Mouse (Mus musculus) embryo, embryonic 10 days (tissue): ENCODE measurements around the gene Dcx.

Source experiments
- DNase-seq: peaks from one replicate; pipeline ENCODE4 v3.0.0-alpha.2; 2015; ENCODE audit warnings: low spot score

Dcx gene

DNA sequence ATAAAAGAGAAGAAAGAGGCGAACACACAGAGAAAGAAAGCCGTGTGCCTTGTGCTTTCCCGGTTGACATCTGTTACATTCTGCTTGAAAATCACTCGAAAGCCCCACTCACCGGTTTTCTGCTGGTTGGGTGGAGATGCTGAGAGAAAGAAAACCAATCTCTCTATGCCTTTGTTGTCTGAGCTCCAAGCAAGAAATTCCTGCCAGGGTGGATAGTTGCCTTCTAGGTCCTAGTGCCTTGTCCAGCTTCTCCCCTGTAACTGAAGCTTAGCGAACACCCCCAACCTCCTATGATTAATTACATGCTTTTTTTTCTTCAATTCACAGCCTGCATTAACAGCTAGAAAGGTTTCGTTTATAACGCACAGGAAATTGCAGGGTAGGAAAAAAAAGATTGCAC lies at the start of gene Dcx:
Gene Dcx, minus strand, starts transcription at position 354 of the 400 bp plus-strand sequence.
- DNase-seq = peak; percentile 10

DNA sequence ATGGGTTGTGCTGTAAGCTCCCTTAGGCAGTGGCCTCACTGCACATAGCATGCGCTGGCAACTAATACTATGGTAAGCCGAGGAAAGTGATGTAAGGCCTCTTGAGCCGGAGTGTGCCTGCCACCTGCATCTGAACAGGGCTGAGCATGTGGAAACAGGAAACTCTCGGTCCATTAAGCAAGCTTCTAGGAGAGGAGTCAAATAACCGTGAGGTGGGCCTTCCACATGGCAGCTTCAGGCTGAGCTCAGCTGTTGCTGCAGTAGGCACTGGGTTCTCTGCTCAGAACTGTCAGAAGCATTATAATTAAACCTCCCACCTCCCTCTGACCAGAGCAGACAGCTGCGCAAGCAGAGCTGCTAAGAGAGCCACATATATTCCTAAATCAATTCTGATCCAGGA lies 33.1 kb upstream of the Dcx start:
- peak; percentile 12 for DNase-seq

DNA sequence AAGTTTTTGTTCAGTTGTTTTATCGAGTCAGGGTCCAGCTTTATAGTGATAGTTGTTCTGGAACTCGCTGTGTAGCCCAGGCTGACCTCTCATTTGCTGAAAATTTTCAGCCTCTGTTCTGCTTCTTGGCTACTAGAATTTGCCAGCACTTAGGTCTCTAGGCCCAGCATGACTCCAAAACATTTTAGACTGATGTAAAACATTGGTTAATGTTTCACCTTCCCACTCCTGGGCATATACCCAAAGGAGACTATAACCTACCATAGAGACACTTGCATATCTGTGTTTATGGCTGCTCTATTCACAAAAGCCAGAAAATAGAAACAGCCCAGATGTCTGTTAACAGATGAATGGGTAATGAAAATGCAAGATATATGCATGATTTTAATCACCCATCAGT lies 560 bp upstream of the Dcx start:
- DNase-seq = no peak

- DNase-seq = no peak
These were observed 581 bp downstream of the Dcx start for GRCm38 (mm10) chrX:143932530-143932929.

GRCm38 (mm10) chrX:143931400-143932185 lies 1.5 kb downstream of the Dcx start:
- no peak for DNase-seq

- no peak for DNase-seq
These were observed 11.0 kb downstream of the Dcx start for GRCm38 (mm10) chrX:143922070-143922469.

DNA sequence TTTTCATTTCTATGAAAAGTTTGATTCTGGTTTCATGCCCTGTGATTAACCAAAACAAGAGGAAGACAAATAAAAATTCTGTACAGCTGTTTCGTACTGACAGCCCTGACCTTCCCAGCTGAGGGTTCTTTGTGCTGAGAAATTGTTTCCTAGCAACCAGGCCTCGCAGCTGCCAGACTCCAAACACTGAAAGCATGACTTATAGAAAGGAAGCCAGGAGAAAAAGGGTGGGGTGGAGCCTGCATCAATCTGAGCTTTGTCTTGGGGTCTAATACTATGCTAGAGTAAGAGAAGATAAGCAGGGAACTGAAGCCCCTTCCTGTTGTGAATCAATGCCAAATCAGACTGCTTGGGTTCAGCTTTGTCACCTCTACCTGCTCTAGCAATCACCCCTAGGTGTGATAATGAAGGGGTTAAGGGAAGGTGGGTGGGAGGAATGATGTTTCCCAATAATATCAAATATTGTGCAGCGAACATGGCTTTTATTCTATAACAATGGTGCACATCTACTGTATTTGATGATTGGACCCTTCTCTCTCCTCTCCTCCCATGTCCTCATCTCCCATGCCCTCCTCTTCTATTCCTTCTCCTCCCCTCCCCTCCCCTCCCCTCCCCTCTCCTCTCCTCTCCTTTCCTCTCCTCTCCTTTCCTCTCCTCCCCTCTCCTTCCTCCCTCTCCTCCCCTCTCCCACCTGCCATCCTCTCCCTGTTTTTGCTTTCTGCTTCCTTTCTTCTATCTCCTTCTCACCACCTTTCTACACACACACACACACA lies 26.2 kb downstream of the Dcx start:
- DNase-seq = peak; percentile 56

GRCm38 (mm10) chrX:143904689-143905088 lies 28.4 kb downstream of the Dcx start:
- peak; percentile 74 for DNase-seq

DNA sequence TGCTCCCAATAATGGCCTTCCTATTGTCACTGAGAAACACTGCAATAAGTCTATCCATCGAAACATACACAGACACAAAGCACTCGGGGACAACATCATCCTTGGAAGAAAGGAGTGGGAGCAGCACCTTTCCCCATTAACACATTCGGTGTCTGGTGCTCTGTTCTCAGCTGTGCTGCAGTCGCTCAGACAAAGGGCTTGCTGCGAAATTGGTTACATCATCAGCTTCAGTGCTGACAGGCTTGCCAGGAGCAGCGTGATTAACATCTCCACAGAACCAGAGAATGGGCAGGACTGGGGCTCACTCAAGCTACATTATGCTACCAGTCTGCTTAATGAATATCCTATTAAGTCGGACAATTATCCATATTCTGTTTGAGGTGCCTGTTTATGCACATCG lies 30.8 kb downstream of the Dcx start:
- peak; percentile 9 for DNase-seq

DNA sequence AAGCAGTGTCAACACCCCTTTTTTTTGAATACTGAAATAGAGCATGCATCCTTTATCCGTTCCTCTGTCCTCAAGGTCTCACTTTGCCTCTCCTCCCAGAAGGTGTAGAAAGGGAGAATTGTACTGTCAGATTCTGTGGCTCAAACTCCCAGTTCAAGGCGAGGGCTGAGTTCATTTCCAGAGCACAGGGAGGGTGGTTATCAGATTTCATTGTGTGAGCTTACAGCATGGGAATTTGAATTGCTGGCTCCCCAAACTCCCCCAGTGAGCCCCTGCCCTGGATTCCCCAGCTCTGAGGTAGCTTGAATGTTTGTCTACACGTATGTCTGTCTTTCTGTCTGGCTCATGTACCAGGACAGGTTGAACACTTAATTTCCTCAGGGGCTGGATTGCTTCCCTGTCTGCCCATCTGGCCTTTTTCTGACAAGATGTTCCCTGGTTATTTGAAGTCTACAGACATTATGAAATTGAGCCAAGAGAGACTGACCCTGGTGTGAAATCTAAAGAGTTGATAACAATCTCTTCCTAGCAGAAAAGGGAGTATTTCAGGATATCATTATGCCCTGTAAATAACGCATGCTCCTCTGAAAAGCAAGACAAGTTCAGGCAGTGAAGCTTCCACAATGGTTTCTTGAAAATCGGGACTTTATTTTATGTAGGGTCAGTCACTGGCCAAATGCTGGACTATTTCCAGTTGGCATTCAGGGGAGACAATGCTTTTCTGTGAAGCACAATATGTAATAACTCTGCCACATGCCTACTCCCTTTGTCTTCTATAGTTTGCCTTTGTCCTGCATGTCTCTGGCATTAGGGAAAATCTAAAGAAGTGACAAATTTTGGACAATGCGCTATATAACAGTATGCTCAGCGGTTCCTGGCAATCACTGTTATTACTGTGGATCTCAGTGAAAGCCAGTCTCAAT lies 35.5 kb downstream of the Dcx start:
- DNase-seq = no peak

DNA sequence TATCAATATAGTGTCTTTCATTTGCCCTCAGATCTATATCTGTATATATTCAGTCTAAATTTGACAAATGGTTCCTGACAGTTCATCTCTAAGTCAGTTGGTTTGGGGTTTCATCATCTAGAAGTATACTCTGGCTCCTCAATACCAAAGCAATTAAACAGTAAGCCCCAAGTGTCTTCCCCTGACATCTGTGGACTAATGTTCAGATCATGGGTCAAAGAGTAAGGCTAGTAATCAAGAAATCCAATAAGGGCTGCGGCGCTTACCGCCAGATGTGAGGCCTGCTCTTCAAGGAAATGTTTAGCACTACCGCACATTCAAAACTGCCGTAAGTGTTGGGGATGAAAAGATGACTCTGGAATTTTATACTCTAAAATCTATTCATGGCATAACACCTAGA lies 36.2 kb downstream of the Dcx start:
- DNase-seq = no peak

DNA sequence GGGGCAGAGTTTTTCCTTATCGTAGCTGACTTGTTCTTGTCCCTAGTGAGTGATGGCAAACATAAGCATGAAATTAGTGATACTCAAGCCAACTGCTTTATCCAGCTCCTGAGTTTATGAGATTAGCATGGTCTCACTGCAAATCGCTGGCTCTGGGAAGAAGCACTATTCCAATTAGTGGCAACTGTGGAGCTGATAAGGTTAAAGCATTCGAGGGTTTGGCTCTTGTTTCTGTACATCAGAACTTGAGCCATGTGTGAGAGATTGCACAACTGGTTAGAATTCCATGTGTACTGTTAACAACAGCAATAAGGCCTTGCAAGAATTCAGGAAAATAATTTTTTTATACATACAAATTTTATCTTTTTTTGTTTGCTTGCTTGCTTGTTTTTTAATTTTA lies 39.9 kb downstream of the Dcx start:
- no peak for DNase-seq

DNA sequence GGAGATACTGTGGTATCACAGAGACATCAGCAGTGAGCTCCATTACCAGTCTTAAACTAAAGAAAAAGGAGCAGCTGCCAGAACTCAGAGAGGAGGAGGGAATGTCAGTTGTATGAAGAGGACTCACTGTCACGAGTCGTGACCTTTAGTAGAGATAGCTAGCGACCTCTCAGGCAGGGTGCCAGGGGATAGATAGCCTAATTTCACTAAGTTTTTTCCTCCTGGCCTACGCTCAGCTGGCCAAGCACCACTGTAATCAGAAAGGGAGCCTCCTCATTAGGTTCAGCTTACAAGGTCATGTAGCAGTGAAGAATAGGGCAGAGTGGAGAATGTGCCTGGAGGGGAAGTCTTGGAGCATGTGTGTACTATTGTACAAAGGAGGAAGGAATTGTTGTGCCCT lies 47.3 kb downstream of the Dcx start:
- peak; percentile 7 for DNase-seq

- DNase-seq = no peak
These were observed 48.2 kb downstream of the Dcx start for GRCm38 (mm10) chrX:143884953-143885352.

DNA sequence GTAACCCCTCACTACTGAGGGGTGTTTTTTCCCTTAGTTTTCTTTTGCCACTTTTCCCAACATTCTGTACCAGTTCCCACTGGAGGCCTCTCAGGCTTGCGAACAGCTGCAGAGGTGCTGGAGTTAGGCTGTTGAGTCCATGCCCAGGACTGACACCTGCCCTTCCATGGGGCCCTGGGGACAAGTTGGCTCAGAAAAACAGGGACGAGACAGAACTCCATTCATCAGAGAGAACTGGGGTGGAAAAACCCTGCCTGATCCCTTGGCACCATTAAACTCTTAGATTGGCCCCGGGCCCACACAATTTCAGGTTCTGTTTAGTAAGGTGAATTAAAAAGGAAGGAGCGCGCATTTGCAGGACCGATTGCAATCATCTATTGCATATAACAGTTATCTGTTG lies 48.8 kb downstream of the Dcx start:
- DNase-seq = no peak

DNA sequence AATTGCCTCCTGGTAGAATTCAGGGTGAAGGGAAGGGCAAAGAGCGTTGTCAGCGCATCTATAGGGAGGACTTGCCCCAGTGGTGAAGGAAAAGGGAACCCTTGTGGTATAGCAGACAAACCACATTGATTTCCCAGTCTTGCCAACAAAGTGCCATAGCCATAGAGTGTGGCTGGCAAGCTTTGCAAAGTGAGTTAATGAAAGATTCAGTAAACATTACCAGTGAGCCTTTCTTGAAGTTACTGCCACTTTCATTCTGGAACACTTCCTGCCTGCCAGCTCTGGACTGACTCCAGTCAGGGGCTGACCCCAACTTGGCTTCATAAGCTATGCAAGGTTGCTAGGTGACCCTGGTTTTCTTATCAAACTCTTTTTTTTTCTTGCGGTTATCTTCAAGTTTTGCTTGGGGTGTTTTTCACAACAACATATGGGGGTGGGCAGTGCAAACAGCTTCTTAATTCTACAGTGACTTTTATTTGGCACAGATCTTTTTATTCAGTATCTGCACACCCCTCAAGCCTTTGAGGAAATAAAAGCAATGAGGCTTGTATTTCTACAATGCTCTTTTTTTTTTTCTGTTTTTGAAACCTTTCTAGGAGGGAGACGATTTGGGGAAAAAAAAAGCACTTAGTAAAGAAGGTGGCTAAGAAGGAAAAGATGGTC lies 51.2 kb downstream of the Dcx start:
- DNase-seq = no peak

GRCm38 (mm10) chrX:143879631-143880030 lies 53.5 kb downstream of the Dcx start:
- DNase-seq = no peak

DNA sequence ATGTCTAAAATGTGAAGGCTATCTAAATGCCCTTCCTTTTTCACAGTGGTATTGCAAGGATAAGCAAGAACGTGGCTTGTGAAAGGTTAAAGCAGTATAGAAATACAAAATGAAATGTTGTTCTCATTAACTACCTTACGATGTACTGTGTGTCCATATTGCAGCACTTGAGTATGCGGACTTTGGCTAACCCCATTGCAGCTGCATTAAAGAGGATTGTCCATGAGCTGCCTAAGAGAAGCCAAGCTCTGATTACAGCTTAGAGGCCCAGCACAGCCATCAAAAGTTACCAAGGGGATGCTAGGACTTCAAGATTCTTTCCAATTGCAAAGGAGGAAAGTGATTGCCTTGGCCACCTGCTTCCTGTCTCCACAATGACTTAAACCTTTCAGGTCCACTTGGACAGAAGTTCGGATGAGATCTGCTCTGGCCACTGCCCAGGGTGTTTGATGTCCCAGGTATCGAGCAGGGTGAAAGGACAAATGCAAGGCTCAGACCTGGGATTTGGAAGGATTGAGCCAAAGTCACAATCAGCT lies 65.9 kb downstream of the Dcx start:
- DNase-seq = no peak

DNA sequence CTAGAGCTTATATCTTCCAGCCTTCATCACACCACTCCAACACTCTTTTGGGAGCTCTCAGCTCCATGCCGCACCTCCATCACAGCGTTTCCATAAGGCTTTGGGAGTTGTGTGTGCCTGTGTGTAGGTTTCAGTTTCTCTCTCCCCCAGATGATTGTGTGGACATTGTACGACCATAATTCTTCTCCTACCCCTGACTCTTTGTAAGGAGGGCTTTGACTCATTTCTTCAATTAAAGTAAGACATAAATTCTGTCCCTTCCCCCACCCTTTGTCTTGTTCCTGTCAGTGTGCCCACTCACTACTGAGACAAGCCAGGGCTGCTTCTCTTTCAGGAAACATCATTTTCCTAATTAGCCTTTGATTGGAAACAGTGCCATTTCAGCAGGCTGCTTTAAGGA lies 81.8 kb downstream of the Dcx start:
- no peak for DNase-seq

- DNase-seq = no peak
These were observed 83.1 kb downstream of the Dcx start for GRCm38 (mm10) chrX:143849969-143850368.

- no peak for DNase-seq
These were observed 86.5 kb downstream of the Dcx start for GRCm38 (mm10) chrX:143846637-143847036.

GRCm38 (mm10) chrX:143827212-143827611 lies 105.9 kb downstream of the Dcx start, which contains the start of gene Capn6:
TSS of gene Capn6 (minus strand) at chrX:143827414.
- peak; percentile 61 for DNase-seq
